Mouse (Mus musculus) Muller cell, postnatal 12 days (primary cell): ENCODE results near the gene Ska2.

Experiments used
- DNase-seq: peaks from one replicate; pipeline ENCODE4 v3.0.0-alpha.2; 2015; ENCODE audit errors: inconsistent ontology term

Gene Ska2

DNA sequence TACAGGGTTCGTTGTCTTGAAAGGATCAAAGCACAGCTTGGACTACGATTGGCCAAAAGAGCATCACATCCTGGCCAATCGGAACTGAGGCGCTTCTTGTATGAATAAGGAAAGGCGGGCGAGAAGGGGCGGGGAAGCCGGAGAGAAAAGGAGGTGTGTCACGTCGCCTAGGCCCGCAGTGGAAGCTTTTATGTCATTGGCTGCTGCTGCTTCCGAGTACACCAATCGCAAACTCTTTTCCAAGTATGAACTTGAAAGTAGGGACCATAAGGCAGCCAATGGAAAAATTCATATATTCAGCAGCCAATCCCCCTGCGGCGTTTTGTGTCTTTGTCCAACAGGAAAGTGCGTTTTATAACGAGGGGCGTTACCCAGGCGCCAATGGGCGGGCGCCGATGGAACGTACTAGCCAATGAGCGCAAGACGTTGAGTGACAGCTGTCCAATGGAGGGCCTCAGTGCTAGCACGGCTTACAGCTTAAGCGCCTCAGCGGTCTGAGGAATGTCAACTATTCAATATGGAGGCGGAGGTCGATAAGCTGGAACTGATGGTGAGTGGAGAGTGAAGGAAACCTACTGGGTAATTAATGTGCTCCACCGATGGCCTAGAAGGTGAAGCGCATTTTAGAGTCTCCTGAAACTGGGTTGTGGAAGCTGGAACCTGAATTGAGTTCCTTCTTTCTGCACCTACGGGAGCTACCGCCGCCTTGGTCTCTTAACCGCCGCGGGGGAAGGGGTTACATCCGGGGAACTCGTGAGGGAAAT, at the start of gene Ska2:
Gene Ska2, plus strand, starts transcription at position 480 of the 764 bp plus-strand sequence.
- DNase-seq = peak; percentile 100

DNA sequence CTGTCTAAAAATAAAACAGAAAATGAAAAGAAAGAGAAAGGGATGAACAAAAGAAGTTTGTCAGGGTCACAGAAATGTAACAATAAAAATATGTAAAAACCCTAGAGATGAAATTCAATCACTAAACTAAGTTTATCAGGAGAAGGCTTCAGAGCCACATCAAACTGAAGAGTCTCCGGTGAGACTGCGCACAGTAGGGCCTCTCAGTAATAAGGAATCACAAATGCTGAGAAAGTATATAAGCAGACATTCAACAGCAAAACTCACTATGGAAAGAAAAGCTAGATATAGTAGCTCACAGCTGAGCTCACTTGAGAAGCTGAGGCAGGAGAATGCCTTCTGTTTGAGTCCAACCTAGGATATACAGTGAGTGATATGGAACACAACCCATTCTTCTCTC, 48.6 kb upstream of the Ska2 start:
- no peak for DNase-seq

DNA sequence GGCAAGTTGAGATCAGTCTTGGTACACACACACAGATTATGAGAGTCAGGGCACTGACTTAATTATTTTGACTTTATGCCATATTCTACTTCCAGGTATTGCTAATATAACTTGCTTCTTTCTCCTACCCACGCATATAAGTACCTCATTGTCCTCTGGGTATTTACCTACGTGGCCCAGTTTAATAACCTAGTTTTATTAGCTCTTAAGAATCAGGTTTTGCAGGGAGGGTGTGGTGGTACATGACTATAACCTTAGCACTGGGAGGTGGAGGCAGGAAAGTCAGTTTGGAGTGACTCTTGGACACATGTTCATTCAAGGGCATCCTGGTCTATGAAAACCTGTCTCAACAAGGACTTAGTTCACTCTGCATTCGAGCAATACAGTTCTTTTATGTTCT, 46.9 kb upstream of the Ska2 start:
- no peak for DNase-seq

DNA sequence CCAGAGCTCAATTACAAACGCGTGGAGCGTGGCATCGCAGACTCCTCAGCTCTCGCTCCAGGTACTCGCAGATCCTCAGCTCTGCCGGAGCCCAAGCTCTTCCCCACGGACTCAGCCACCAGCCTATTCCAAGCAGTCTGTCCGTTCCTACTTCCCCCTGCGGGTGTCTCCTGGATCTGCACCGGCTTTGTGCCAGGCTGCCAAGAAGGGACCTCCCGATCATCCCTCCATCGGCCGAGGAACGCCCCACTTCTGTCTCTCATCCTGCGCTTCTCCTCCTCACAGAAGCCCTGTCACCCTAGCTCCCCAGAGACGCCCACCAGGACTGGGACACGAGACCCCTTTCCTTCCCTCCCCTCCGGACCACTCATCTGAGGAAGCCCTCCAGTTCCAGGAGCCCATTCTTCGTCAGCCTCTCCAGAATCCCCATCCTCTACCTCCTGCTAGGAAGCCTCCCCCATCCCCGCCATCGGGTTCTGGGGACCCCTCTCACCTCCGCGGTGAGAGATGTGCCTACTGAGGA, 35.6 kb upstream of the Ska2 start:
- peak; percentile 79 for DNase-seq

DNA sequence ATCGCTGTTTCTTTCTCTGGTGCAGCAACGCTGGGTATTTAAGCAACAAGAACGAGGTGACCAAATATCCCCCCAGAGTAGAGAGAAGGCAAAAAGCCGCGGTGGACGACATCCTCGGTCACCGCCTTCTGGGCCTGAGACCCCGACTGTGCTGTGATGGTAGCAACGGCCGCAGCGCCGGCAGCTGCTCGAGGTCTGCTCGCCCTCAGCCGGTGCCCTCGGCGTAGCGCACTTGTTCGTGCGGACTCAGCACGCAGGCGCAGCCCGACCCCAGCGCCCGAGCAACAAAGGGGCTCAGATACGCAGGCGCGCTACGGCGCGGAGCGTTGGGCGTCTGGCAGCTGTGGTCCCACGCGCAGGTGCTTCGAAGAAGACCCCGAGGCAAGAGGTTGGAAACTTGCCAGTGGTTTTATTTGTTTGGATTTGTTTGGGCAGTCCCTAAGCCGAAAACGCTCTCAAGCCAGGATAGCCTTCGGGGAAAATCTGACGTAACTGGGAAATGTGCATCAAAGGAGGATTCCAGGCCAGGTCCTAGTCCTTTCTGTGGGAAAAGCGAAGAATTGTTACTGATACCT, 35.1 kb upstream of the Ska2 start, which contains the start of gene Gdpd1:
Gene Gdpd1, minus strand, starts transcription at position 197 of the 575 bp plus-strand sequence.
- DNase-seq = peak; percentile 91

DNA sequence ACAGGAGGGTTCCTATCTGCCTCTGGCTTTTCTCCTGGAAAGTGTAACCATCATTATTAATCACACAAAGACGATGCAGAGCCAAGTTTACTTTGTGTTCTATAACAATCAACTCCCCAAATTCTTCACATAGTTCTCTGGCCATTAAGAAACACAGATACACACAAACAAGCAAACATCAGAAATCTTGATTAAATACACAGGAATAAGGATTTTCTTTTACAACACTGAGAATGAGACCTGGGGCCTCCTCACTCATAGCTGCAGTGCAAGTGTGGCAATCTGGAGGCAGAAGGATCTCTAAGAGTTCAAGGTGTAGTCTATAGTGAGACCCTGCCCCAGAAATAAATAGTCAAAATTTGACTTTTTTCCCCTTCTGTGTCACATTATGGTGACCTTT, 25.3 kb upstream of the Ska2 start:
- no peak for DNase-seq

DNA sequence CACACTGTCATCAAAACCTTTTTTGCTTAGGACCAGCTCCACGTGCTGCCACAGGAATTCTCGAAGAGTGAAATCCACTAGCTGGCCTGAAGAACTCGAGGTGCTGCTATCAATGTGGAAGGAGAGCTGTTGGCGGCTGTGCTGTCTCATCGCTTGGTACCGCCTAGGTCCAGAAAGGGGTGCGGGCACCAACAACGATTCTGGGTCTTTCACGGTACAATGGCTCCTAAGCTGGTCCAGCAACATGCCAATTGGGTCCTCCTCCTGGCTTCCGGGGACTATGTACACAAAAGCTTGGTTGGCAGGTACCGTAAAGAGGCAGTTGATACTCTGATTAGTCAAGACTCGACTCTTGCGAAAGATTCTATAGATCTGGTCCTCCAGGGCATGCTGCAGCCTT, 23.6 kb upstream of the Ska2 start:
- DNase-seq = no peak

DNA sequence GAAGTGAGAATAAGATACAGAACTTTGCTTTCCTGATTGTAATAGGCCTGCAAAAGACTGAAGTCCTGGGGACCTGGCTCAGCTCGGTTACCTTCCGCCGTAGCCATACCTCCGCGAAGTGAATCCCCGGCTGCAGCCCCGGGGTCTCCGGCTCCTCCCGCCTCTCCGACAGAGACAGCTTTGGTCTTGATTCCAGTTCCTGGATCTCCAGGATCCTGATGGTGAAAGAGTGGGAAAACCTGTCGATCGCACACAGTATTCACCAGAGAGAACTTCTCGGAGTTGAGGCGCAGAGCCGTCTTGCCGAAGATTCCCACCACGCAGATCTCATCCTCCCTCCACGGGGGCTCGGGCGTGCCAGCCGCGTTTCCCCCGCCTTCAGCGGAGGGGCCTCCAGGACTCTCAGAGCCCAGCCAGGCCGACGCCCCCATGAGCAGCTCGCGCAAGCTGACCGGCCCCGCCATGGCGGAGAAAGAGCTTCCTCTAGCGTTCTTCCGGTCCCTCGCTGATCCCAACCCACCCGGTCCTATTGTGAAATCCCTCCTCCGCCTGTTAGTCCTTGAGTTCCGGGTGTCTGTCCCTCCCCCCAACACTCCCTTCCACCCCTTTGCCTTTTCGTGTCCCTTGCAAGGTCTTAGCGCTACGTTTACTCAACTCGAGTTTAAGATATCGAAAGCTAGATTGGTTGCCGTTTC, 22.6 kb upstream of the Ska2 start, which contains the start of gene Smg8:
Gene Smg8, minus strand, starts transcription at position 485 of the 695 bp plus-strand sequence.
- peak; percentile 89 for DNase-seq

DNA sequence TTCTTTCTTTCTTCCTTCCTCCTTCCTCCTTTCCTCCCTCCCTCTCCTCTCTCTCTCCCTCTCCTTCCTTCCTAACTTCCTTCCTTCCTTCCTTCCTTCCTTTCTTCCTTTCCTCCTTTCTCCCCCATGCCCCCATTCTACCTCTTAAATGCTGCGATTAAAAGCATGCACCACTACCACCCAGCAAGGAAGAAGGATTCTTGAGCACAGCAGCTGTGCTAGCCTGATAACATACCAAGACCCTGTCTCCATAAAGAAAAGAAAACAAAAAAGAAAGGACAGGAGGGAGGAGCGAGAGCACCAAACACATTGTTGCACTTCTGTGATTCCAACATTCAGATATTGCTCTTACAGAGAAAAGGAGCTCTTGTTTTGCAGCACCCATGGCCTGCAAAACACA, 21.9 kb upstream of the Ska2 start:
- DNase-seq = no peak

DNA sequence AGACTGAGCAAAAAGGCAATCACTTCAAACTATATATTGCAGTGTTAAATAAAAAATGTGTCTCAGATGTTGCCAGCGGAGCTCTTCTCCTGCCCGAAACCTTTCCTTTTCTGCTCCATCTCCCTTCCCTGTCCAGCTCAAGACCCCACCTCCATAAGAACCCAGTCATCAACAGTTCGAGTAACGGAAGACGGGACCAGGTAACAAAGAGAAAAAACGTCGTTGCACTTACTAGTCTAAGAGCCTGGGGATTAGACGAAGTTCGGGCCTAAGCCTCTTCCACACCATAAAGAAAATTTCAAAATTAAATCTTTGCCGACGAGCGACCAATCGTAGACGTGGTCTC, 652 bp upstream of the Ska2 start, which contains the start of gene Prr11:
Gene Prr11, minus strand, starts transcription at position 300 of the 346 bp plus-strand sequence.
- no peak for DNase-seq

DNA sequence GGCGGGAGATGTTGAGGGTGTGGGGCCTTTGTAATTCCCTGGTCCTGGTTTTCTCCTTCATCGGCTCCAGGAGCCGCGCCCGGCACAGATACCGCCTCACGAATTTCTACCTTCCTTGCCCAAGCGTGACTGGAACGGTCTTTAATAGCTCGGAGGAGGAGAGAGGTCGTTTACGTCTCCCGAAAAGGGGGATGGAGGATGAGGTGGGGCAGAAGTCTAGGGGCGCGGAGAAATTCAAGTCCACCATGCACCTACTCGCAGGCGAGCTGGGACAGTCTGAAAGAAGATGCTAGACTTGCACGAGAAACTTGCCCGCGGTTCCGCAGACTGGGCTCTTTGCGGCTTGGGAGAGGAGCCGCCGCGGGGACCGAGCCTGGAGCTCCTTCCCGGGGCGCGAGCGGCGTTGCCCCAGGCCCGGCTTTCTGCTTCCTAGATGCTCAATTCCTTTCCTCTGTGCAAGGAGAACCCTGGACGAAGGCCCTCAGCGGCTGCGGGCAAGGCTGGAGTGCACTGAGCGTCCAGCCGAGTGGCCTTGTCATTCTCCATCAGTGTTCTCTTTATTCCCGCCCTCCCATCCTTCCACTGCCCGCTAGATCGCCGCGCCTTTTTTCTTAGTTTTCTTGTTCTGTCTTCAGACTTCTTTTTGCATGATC, 611 bp downstream of the Ska2 start:
- DNase-seq = peak; percentile 52

DNA sequence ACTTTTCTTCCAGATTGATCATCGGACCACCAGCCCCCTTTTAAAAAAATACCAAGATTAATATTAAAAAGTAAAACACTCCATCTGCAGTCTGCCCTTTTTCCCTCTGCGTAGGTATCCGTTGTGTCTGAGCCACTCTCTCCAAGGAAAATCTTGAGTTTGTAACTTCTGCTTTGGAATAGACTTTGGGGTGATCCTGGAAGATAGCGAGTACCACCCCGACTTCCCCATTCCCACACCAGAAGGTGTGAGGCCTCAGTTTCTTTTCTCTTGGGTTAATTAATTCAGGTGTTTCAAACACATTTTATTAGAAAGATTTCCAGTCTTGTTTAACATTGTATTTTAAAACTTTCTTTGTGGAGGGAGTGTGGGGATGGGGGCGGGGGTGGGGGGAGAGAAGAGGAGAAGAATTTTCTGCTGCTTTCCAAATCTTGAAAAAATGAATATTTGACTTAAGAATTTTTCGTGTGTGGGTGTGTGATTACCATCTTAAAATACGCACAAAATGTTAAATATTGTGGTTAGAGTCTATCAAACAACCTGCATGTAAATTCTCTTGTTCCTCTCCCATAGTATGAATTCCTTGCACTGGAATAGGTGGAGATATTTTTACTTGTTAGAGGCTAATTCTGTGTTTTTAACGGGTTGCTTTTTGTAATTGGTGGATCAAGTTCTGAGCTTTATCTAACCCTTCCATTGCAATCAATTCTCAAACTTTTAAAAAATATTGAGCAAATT, 1.3 kb downstream of the Ska2 start:
- DNase-seq = no peak

DNA sequence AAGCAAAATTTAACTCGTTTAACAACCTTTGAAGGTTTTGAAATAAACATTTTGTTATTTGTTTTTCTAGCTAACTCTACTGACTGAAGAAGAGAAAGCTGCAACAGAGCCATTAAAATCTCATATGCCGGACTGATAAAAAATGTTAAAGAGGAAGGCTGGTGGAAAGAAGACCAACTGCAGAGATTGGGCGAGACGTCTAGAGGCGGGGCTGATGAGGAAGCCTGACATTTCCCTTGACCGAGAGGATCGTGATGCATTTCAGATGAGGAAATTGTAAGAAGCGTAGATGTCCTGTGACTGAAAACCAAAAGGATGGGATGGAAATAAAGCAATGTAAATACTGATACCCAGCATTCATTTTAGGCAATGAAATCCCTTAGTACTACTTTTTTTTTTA, 12.8 kb downstream of the Ska2 start:
- no peak for DNase-seq

DNA sequence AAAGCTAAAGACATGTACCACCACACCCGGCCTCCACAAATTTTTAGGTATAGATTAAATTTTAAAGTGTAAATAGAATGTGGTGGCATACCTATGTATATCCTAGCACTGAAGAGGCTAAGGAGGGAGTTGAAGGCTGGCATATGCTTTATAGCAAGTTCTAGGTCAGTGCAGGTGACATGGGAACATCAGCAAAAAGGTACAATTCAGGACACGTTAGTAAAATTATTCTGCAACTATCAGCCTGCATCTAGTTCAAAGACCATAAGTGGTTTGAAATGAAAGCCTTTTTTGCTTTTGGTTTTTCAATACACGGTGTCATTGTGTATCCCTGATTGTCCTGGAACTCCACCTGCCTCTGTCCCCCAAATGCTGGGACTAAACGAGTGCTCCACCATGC, 16.5 kb downstream of the Ska2 start:
- DNase-seq = no peak

DNA sequence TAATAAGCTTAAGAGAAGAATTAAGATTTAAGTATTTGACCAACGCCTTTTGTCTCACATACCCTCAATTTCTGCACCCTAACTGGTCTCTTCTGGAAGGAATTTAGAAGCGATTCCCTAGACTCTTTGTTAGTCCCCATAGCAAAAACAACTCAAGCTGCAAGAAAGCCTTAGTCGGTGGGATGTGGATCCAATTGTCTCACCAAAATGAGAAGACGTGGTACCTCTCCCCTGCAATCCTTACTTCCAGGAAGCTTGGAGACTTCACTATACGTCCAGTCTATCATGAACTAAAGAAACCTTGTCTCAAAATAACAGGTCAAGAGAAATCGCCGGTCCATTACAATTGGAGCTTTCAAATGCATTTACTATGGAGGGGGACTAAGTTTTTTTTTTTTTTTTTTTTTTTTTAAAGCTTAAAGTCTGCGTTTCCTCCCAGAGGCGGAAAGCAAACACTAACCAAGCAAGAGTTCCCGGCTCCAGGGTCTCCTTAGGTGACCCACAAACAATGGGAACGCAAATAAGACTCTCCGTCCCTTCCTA, 17.3 kb downstream of the Ska2 start:
- peak; percentile 56 for DNase-seq

DNA sequence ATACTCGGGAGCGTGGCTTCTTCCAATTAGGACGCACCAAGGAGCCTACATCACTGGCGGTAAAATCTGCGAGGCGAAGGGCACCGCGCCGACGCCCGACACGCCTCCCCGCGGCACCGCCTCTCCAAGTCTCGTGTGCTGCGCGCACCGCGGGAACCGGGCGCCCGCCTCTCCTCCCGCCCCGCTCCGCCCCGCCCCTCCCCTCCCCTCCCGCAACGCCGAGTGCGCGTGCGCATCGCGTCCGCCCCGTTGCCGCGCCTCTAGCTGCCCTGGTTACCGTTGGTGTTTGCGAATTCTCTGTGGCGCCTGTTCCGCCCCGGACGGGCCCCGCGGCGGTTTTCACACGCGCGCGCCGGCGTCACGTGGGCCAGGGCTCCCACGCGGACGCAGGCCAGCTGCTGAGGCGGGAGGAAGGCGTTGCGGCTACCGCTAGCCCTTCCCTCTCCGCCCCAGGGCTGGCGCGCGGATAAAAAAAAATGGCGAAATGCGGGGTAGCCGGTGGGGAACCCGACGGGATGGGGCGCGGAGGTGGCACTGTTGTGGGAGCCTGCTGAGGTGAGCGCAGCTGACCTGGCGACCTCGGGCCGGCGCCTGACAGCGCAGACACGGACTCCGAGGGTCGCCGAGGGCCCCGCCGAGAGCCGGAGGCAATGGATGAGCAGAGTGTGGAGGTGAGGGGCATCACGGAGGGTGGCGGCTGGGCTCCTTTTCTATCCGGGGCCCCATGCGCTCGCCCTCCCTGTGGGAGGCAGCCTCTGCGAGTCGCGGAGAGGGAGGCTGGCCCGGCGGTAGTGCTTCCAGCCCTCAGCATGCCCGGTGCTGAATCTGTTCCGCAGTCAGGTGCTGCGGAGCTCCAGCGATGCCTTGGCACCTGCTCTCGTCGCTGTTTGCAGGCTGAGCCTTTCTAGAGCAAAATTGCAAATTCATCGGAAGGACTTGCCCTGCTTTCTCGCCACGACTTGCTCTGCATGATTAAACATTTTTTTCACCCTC, 18.1 kb downstream of the Ska2 start, which contains the start of gene Trim37:
Gene Trim37, plus strand, starts transcription at position 254 of the 993 bp plus-strand sequence.
- peak; percentile 98 for DNase-seq

DNA sequence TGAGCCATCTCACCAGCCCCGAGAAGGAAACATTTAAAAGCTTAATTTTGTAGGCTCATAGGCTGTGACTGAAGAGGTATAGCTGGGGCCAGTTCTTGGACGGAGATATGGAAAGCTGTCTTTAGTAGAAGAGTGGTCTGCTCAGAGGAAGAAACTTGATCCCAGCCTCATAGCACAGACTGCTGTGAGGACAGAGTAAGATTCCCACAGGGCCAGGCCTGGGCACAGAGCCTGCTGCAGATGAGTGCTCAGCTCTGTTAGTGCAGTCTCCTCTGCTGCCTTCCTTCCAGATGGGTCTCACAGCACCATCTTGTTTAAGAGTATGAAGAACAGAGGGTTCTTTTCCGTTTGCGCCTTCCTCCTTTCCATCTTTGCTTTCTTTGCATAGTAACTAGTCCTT, 27.2 kb downstream of the Ska2 start:
- DNase-seq = no peak

DNA sequence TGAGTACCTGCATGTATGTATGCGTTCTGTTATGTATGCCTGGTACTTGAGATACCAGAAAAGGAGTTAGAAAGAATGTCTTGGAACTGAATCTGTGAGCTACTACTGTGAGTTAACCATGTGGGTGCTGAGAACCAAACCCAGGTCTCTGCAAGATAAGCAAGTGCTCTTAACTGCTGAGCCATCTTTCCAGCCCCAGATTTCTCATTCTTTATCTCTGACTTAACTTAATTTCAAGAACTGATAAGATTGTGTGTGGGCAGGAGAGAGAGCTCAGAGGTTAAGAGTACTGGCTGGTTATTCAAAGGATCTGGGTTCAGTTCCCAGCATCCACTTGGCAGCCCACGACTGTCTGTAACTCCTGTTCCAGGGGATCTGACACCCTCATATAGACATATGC, 49.0 kb downstream of the Ska2 start:
- no peak for DNase-seq

DNA sequence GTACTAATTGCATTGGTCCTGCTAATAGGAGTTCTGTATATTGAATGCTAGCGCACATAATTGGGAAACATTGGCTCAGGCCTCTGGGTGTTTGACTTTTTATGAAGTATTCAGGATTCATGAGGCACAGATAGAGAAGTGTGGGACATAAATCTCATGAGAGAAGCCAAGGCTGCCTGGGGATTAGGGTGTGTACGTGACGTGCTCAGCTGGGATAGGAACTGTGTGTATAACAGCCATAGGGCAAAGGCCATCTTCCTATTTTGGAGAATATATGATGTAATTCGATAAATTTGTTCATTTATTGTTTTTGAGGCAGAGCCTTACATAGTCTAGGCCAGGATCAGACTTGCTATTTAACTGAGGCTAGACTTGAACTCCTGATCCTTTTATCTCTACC, 53.7 kb downstream of the Ska2 start:
- DNase-seq = no peak

DNA sequence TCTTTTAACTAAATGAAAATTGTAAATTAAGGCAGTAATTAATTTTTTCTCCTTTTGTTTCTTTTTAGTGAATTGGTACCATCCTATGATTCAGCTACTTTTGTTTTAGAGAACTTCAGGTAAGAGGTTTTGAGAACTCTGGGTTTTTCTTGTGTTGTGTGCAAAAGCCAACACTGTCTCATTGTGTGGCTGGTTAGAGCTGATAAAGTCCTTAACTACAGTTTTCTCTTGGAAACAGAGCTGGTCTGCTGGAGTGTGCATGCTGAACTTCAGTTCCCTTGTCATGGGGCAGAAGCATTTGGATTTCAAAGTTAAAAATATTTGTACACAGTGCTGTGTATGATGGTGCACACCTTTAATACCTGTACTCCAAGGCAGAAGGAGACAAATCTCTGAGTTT, 54.7 kb downstream of the Ska2 start:
- DNase-seq = no peak
